Mouse (Mus musculus) heart, adult 2 months (tissue): ENCODE results near the gene Tbc1d22b.

Experiments
- CTCF ChIP-seq: fragments of 200-600 bp; IDR thresholded peaks from 2 replicates; pipeline ENCODE4 v1.8.1; 2022; ENCODE audit warnings: antibody characterized with exemption, mild to moderate bottlenecking, moderate library complexity
- EP300 ChIP-seq: fragments of 200-500 bp; IDR thresholded peaks from 2 replicates; pipeline ENCODE4 v1.6.1; 2011; ENCODE audit warnings: low read depth, low read length, control low read depth; ENCODE audit not compliant: insufficient read depth
- POLR2A ChIP-seq: fragments of 200-500 bp; IDR thresholded peaks from 2 replicates; pipeline ENCODE4 v1.6.1; 2011; ENCODE audit warnings: mild to moderate bottlenecking, low read depth, low read length, control low read depth; ENCODE audit not compliant: insufficient read depth

- no peak for TF ChIP-seq EP300
- TF ChIP-seq POLR2A = no peak
- TF ChIP-seq CTCF = no peak
Measured at GRCm38 (mm10) chr17:29619231-29619630, 69.6 kb downstream of the Tbc1d22b start.
